11 mouse cellular contexts compared by ENCODE assay signal in genomic region chr13:73714020-73714419, GRCm38 (mm10). TPM values are rescaled to one million over a fixed set of nuclear protein-coding genes. Genes with fewer than 3 reads are reported as not detected.
A peak's percentile ranks its signal among the peaks of the same experiment; 100 is the strongest.
DNase-seq lines count a peak whose midpoint lies in the region; ATAC-seq and TF ChIP-seq lines count a peak whose summit lies in the region.
"Had no signal": no experiment of that assay in that cellular context is flagged by ENCODE, and none has a peak within 500 bp of the region (broad histone marks: within the 10 kb centered on the region; RNA-seq: fewer than 3 reads in every experiment).

No protein-coding gene starts in this region.

- no peak for TF ChIP-seq EP300 in stomach, postnatal 0 days (optimal IDR thresholded peaks at IDR 0.05)

- TF ChIP-seq POLR2A in lung, adult 2 months (IDR thresholded peaks at IDR 0.05; ENCODE audit: borderline replicate concordance, extremely low read depth, low read depth, low read length), result no peak

- WGBS in lung, adult 2 months, result 63% methylated on average over 2 of the region's 2 CpGs
- WGBS in stomach, postnatal 0 days, result 54% methylated on average over 2 of the region's 2 CpGs

- no peaks in the 10 kb centered on the region for H3K9me3 ChIP-seq in stomach, postnatal 0 days (ENCODE audit: control insufficient read depth, low read length)
- H3K9me3 ChIP-seq: forebrain, embryonic 13.5 days had no signal

- no peak overlapping the region for H3K4me3 ChIP-seq in lung, adult 2 months (replicated peaks; ENCODE audit: extremely low read depth, low read depth, low read length)
- no peak overlapping the region for H3K4me3 ChIP-seq in stomach, postnatal 0 days (ENCODE audit: low read depth, low read length)
- H3K4me3 ChIP-seq: forebrain, embryonic 13.5 days had no signal

- TF ChIP-seq CTCF in lung, adult 2 months (IDR thresholded peaks at IDR 0.05; ENCODE audit: insufficient read depth, low read length), result peak; percentile 56; the same call in 1 of the 2 replicates
- TF ChIP-seq CTCF in stomach, postnatal 0 days (IDR thresholded peaks at IDR 0.05; ENCODE audit: low read depth), result peak; percentile 76

- H3K36me3 ChIP-seq in stomach, postnatal 0 days (ENCODE audit: control insufficient read depth, insufficient read depth, low read length), result no peaks in the 10 kb centered on the region

- no peaks in the 10 kb centered on the region for H3K4me1 ChIP-seq in lung, adult 2 months (ENCODE audit: control insufficient read depth, insufficient read depth, low read length)
- H3K4me1 ChIP-seq in stomach, postnatal 0 days (replicated peaks; ENCODE audit: control insufficient read depth, insufficient read depth), result no peaks in the 10 kb centered on the region
- H3K4me1 ChIP-seq: forebrain, embryonic 13.5 days had no signal

- H3K4me2 ChIP-seq in stomach, postnatal 0 days (replicated peaks; ENCODE audit: low read depth), result no peak overlapping the region
- H3K4me2 ChIP-seq: forebrain, embryonic 13.5 days had no signal

- H3K27me3 ChIP-seq in stomach, postnatal 0 days (ENCODE audit: control insufficient read depth, insufficient read depth, low read length), result no peaks in the 10 kb centered on the region
- H3K27me3 ChIP-seq: forebrain, embryonic 13.5 days had no signal

- H3K9ac ChIP-seq in stomach, postnatal 0 days (ENCODE audit: low read length), result no peak overlapping the region
- H3K9ac ChIP-seq: forebrain, embryonic 13.5 days had no signal

- no peak overlapping the region for H3K27ac ChIP-seq in stomach, postnatal 0 days (replicated peaks)
- H3K27ac ChIP-seq: forebrain, embryonic 13.5 days; macrophage had no signal

- DNase-seq in cerebellum, postnatal 10 days, result peak; percentile 36 to 51
- DNase-seq in lung, adult 2 months, result no peak
- DNase-seq in lung, postnatal 14 days, result no peak
- DNase-seq in forelimb bud, embryonic 11.5 days (ENCODE audit: low read depth, low spot score), result peak; percentile 31
- DNase-seq in stomach, postnatal 0 days (ENCODE audit: low spot score), result no peak
- no peak for DNase-seq in testis, postnatal 10 days (ENCODE audit: low spot score)
- DNase-seq in heart, adult 11 months, result no peak
- DNase-seq: cerebellum, adult 11-12 months had no signal

- ATAC-seq in cerebellum, adult (ENCODE audit: insufficient number of reproducible peaks, low FRiP score, low TSS enrichment), result no peak
- peak; percentile 89 for ATAC-seq in stomach, postnatal 0 days (ENCODE audit: low FRiP score, low TSS enrichment)
- ATAC-seq: forebrain, embryonic 13.5 days had no signal

RNA-seq across cellular contexts. Expression of gene Slc6a19, which starts 9.4 kb away (rescaled TPM):
- 0.18 and 8.8 TPM in 2 replicates for polyA plus RNA-seq in lung, adult 2 months (2012; rRNA removed)
- 8.8 and 9.2 TPM in 2 replicates for polyA plus RNA-seq in stomach, postnatal 0 days (2015; fragmentation: Nextera tagmentation; extraction: Ambion mirVana)

RNA-seq across cellular contexts. Expression of gene Slc12a7, which starts 18.9 kb away (rescaled TPM):
- 60.0 and 69.9 TPM in 2 replicates for polyA plus RNA-seq in lung, adult 2 months (2012; rRNA removed)
- 17.9 and 19.0 TPM in 2 replicates for polyA plus RNA-seq in stomach, postnatal 0 days (2015; fragmentation: Nextera tagmentation; extraction: Ambion mirVana)

RNA-seq across cellular contexts. Expression of gene Slc6a18, which starts 36.2 kb away (rescaled TPM):
- polyA plus RNA-seq in lung, adult 2 months (2012; rRNA removed), result 0.10 TPM in 1 of 2 replicates, not detected in the other
- polyA plus RNA-seq in stomach, postnatal 0 days (2015; fragmentation: Nextera tagmentation; extraction: Ambion mirVana), result not detected in 2 replicates
- polyA plus RNA-seq: forebrain, embryonic 13.5 days; macrophage had no signal

Comparison
In these comparisons a context has a peak if more than half of its experiments do, and no peak if none do; other contexts are left out.
1. DNase-seq: peak in cerebellum, postnatal 10 days (2 of 2) and forelimb bud, embryonic 11.5 days (single experiment); none in lung, adult 2 months (single experiment), lung, postnatal 14 days (single experiment), stomach, postnatal 0 days (single experiment), testis, postnatal 10 days (single experiment) and heart, adult 11 months (single experiment).